Mouse (Mus musculus) G1E (cell line): Measurements from ENCODE around the gene Qsox2.

Experiments used
- CTCF ChIP-seq: IDR thresholded peaks from 2 replicates; pipeline ENCODE4 v1.5.1; 2012; ENCODE audit warnings: low read depth, low read length, inconsistent platforms, mixed read lengths
- GATA1 ChIP-seq: IDR thresholded peaks from 2 replicates; pipeline ENCODE4 v1.6.1; 2012; ENCODE audit warnings: borderline replicate concordance, low read length, inconsistent platforms, mixed read lengths
- POLR2AphosphoS5 ChIP-seq: IDR thresholded peaks from 2 replicates; pipeline ENCODE4 v1.6.1; 2012; ENCODE audit warnings: low read depth, low read length, inconsistent platforms; ENCODE audit not compliant: insufficient replicate concordance
- TAL1 ChIP-seq: conservative IDR thresholded peaks from 2 replicates; pipeline ENCODE4 v1.6.1; 2012; ENCODE audit warnings: low read depth, low read length, inconsistent platforms, mixed read lengths

DNA sequence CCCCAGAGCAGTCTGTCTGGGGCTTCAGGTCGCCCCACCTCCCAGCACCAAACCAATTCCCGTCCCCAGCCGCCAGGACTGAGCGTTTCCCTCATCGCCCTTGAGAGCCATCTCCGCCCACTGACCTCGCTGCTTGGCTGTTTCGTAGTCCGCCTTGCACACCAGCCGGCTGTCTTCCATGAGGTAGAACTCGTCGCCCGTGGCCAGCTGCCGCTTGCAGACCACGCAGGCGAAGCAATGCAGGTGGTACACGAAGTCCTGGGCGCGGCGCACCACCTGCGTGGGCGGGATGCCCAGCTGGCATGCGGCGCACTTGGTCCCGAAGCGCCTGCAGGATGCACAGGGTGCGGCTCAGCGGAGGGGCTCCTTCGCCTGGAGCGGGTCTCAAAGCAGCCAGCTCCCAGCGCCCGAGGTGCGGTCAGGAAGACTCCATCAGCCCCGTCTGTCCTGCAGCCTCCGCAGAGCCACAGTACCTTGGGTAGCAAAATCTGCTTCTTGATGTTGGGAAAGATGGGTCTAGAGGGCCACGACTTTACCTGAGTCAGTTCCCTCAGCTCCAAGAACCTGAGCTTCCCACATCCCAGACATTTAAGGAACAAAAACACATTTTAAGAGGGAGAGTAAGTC, 34.4 kb downstream of the Qsox2 start:
- no peak for TF ChIP-seq CTCF
- TF ChIP-seq POLR2AphosphoS5 = no peak
- no peak for TF ChIP-seq GATA1
- no peak for TF ChIP-seq TAL1
